Mouse (Mus musculus) CH12.LX (cell line): Measurements from ENCODE around the gene Hap1. TPM values are rescaled to one million over a fixed set of nuclear protein-coding genes. Genes with fewer than 3 reads are reported as not detected.
"Not testable (repeated sequence)": the region's sequence is repeated elsewhere in the genome, so short reads cannot be mapped to it uniquely, and the experiment has no call there.

Experiments used
- DNase-seq: peaks from one replicate; pipeline ENCODE4 v3.0.0-alpha.2; 2013; ENCODE audit errors: extremely low read depth
- H3K27ac ChIP-seq: 2 replicates; pipeline ENCODE4 v1.5.1; 2012; ENCODE audit warnings: low read depth, mild to moderate bottlenecking, control low read depth, moderate library complexity; ENCODE audit not compliant: insufficient read depth
- H3K27me3 ChIP-seq: replicated peaks from 2 replicates; pipeline ENCODE3; 2012; ENCODE audit warnings: inconsistent platforms
- H3K36me3 ChIP-seq, 2 experiments: replicated peaks in 1 of 2; 2 replicates each; pipeline versions ENCODE3 to v1.6.1; 2012; ENCODE audit warnings: inconsistent platforms in 1 of 2, low read length in 1 of 2, mild to moderate bottlenecking in 1 of 2, mixed read lengths in 1 of 2, moderate library complexity in 1 of 2; ENCODE audit not compliant: control insufficient read depth in 1 of 2, insufficient read depth in 1 of 2
- H3K4me1 ChIP-seq, 2 experiments: 2 replicates each; pipeline ENCODE4 v1.6.1; 2012; ENCODE audit warnings: inconsistent platforms in 1 of 2, moderate library complexity in 1 of 2; ENCODE audit not compliant: insufficient read depth in 2 of 2, control insufficient read depth in 1 of 2
- H3K4me2 ChIP-seq: 2 replicates; pipeline ENCODE4 v1.6.1; 2012; ENCODE audit warnings: low read depth, mild to moderate bottlenecking, control low read depth; ENCODE audit not compliant: poor library complexity, insufficient read depth, severe bottlenecking
- H3K4me3 ChIP-seq, 3 experiments: fragments of 150-350 bp in 1 of 3; sonication (generic) in 1 of 3; replicated peaks in 1 of 3; 2 replicates each; pipeline versions ENCODE3 to v1.5.1; 2011 to 2012; ENCODE audit warnings: low read depth in 2 of 3, low read length in 2 of 3, mild to moderate bottlenecking in 2 of 3, moderate library complexity in 2 of 3, control low read depth in 1 of 3, improper control_type of control experiment in 1 of 3, inconsistent platforms in 1 of 3, mixed read lengths in 1 of 3; ENCODE audit not compliant: poor library complexity in 1 of 3
- H3K79me2 ChIP-seq: replicated peaks from 2 replicates; pipeline ENCODE4 v1.6.1; 2012; ENCODE audit warnings: mild to moderate bottlenecking, moderate library complexity; ENCODE audit not compliant: control insufficient read depth, poor library complexity, insufficient read depth, severe bottlenecking; ENCODE audit errors: extremely low read depth
- H3K9ac ChIP-seq: 2 replicates; pipeline ENCODE4 v1.6.1; 2012; ENCODE audit warnings: low read depth, mild to moderate bottlenecking, control low read depth, moderate library complexity; ENCODE audit not compliant: insufficient read depth
- H3K9me3 ChIP-seq: replicated peaks from 2 replicates; pipeline ENCODE3; 2012; ENCODE audit warnings: low read length, inconsistent platforms, mixed read lengths
- CHD2 ChIP-seq: IDR thresholded peaks from 2 replicates; pipeline ENCODE4 v1.6.1; 2011; ENCODE audit warnings: low read length, improper control_type of control experiment
- ELF1 ChIP-seq: IDR thresholded peaks from 2 replicates; pipeline ENCODE4 v1.6.1; 2014; ENCODE audit warnings: low read depth, mild to moderate bottlenecking, inconsistent platforms, low read length, improper control_type of control experiment
- HCFC1 ChIP-seq: IDR thresholded peaks from 2 replicates; pipeline ENCODE4 v1.6.1; 2012; ENCODE audit warnings: low read depth, mild to moderate bottlenecking, inconsistent platforms, low read length, improper control_type of control experiment
- JUND ChIP-seq: conservative IDR thresholded peaks from 2 replicates; pipeline ENCODE4 v1.6.1; 2011; ENCODE audit warnings: low read depth, low read length, improper control_type of control experiment
- KAT2A ChIP-seq: IDR thresholded peaks from 2 replicates; pipeline ENCODE4 v1.6.1; 2012; ENCODE audit warnings: low read length, improper control_type of control experiment, inconsistent platforms; ENCODE audit not compliant: insufficient replicate concordance
- MAX ChIP-seq: IDR thresholded peaks from 2 replicates; pipeline ENCODE4 v1.6.1; 2011; ENCODE audit warnings: low read length, improper control_type of control experiment
- MAZ ChIP-seq: IDR thresholded peaks from 2 replicates; pipeline ENCODE4 v1.6.1; 2012; ENCODE audit warnings: low read depth, mild to moderate bottlenecking, inconsistent platforms, low read length, improper control_type of control experiment, moderate library complexity
- MXI1 ChIP-seq: IDR thresholded peaks from 2 replicates; pipeline ENCODE4 v1.6.1; 2011; ENCODE audit warnings: mild to moderate bottlenecking, low read depth, low read length, improper control_type of control experiment
- MYC ChIP-seq: IDR thresholded peaks from 2 replicates; pipeline ENCODE4 v1.6.1; 2011; ENCODE audit warnings: low read depth, mild to moderate bottlenecking, improper control_type of control experiment, low read length
- NELFE ChIP-seq: IDR thresholded peaks from 2 replicates; pipeline ENCODE4 v1.6.1; 2011; ENCODE audit warnings: low read depth, low read length, improper control_type of control experiment
- NRF1 ChIP-seq: IDR thresholded peaks from 2 replicates; pipeline ENCODE4 v1.6.1; 2014; ENCODE audit warnings: low read depth, mild to moderate bottlenecking, inconsistent platforms, low read length, improper control_type of control experiment, moderate library complexity
- POLR2A ChIP-seq: IDR thresholded peaks from 2 replicates; pipeline ENCODE4 v1.6.1; 2011; ENCODE audit warnings: low read depth, mild to moderate bottlenecking, improper control_type of control experiment, low read length
- POLR2AphosphoS2 ChIP-seq: IDR thresholded peaks from 2 replicates; pipeline ENCODE4 v1.6.1; 2011; ENCODE audit warnings: low read depth, low read length, improper control_type of control experiment
- SIN3A ChIP-seq: IDR thresholded peaks from 2 replicates; pipeline ENCODE4 v1.6.1; 2012; ENCODE audit warnings: low read length, improper control_type of control experiment, inconsistent platforms
- SMC3 ChIP-seq: IDR thresholded peaks from 2 replicates; pipeline ENCODE4 v1.6.1; 2011; ENCODE audit warnings: low read depth, low read length, improper control_type of control experiment
- TBP ChIP-seq: conservative IDR thresholded peaks from 2 replicates; pipeline ENCODE4 v1.6.1; 2011; ENCODE audit warnings: low read depth, low read length, improper control_type of control experiment
- TCF12 ChIP-seq: IDR thresholded peaks from 2 replicates; pipeline ENCODE4 v1.6.1; 2014; ENCODE audit warnings: low read depth, mild to moderate bottlenecking, inconsistent platforms, low read length, improper control_type of control experiment
- UBTF ChIP-seq: IDR thresholded peaks from 2 replicates; pipeline ENCODE4 v1.6.1; 2012; ENCODE audit warnings: low read depth, mild to moderate bottlenecking, inconsistent platforms, low read length, improper control_type of control experiment, moderate library complexity
- USF1 ChIP-seq: IDR thresholded peaks from 2 replicates; pipeline ENCODE4 v1.6.1; 2014; ENCODE audit warnings: low read depth, mild to moderate bottlenecking, inconsistent platforms, low read length, improper control_type of control experiment
- ZKSCAN1 ChIP-seq: IDR thresholded peaks from 2 replicates; pipeline ENCODE4 v1.6.1; 2012; ENCODE audit warnings: low read depth, inconsistent platforms, low read length, improper control_type of control experiment, borderline replicate concordance
- ZNF384 ChIP-seq: IDR thresholded peaks from 2 replicates; pipeline ENCODE4 v1.6.1; 2012; ENCODE audit warnings: low read depth, low read length, improper control_type of control experiment, inconsistent platforms
- dilution Hi-C: fragments of 300-500 bp; cut with MboI; formaldehyde crosslinking; loops from 2 replicates; pipeline ENCODE4 v1.14.3; 2020; ENCODE audit warnings: low sequenced_read_pairs; ENCODE audit not compliant: extremely low pct_unique_long_range_greater_than_20kb, extremely low pct_ligation_motif_present
- in situ Hi-C: fragments of 300-500 bp; cut with MboI; formaldehyde crosslinking; loops from 3 replicates; pipeline ENCODE4 v1.14.3; 2019; ENCODE audit warnings: low sequenced_read_pairs, low pct_ligation_motif_present, low pct_unique_long_range_greater_than_20kb, mixed read lengths
- polyA plus RNA-seq: library from polyadenylated mRNA; unstranded; fragments of >175 nt; gene quantifications from 2 replicates; pipeline ENCODE4 v1.2.1, GENCODE M21; 2012; ENCODE audit warnings: low read depth; ENCODE audit not compliant: insufficient read length
- total RNA-seq, 2 experiments: library from RNA; depleted of rRNA; stranded (reverse); fragments of 300-350 nt in 1 of 2; fragments of >200 nt in 1 of 2; gene quantifications; 2 replicates each; pipeline ENCODE4 v1.2.3; 2012 to 2014

The Hap1 gene
- total and polyA plus RNA-seq, 3 experiments, result 0.34 TPM; not detected in 2

- no peak overlapping the region for H3K27ac ChIP-seq
- dilution Hi-C loops, result no loop called here
- no peak overlapping the region for H3K9ac ChIP-seq
- H3K79me2 ChIP-seq, result no peaks in the 10 kb centered on the region
- in situ Hi-C loops, result no loop called here
- H3K4me1 ChIP-seq, result no peaks in the 10 kb centered on the region
- no peak overlapping the region for H3K4me3 ChIP-seq
- TF ChIP-seq NRF1 (no peak), KAT2A (no peak), MAZ (no peak), CHD2 (no peak), MAX (no peak), UBTF (no peak), JUND (no peak), SIN3A (no peak), ELF1 (no peak), SMC3 (no peak), POLR2A (no peak), NELFE (no peak), HCFC1 (no peak), MXI1 (no peak), ZNF384 (no peak)
- H3K27me3 ChIP-seq, result peaks cover 76% of the 10 kb centered on the region
- no peak for DNase-seq
- no peaks in the 10 kb centered on the region for H3K9me3 ChIP-seq
- H3K4me2 ChIP-seq, result no peak overlapping the region
- H3K36me3 ChIP-seq, result no peaks in the 10 kb centered on the region
Measured at GRCm38 (mm10) chr11:100311656-100312055, 44.3 kb downstream of the Hap1 start.

DNA sequence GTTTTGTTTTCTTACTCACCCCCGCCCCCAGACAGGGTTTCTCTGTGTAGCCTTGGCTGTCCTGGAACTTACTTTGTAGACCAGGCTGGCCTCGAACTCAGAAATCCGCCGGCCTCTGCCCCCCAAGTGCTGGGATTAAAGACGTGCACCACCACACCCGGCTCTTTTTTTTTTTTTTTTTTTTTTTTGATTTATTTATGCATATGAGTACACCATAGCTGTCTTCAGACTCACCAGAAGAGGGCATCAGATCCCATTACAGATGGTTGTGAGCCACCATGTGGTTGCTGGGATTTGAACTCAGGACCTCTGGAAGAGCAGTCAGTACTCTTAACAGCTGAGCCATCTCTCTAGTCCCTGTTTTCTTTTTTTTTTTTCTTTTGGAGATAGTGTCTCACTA lies 47.3 kb downstream of the Hap1 start:
- H3K4me2 ChIP-seq, H3K4me3 ChIP-seq, DNase-seq, in situ Hi-C loops, H3K27ac ChIP-seq, H3K79me2 ChIP-seq, H3K9me3 ChIP-seq, dilution Hi-C loops, H3K4me1 ChIP-seq, H3K9ac ChIP-seq, H3K36me3 ChIP-seq: not testable (repeated sequence)
- peaks cover 76% of the 10 kb centered on the region for H3K27me3 ChIP-seq
- TF ChIP-seq ZNF384, result peak; percentile 52

DNA sequence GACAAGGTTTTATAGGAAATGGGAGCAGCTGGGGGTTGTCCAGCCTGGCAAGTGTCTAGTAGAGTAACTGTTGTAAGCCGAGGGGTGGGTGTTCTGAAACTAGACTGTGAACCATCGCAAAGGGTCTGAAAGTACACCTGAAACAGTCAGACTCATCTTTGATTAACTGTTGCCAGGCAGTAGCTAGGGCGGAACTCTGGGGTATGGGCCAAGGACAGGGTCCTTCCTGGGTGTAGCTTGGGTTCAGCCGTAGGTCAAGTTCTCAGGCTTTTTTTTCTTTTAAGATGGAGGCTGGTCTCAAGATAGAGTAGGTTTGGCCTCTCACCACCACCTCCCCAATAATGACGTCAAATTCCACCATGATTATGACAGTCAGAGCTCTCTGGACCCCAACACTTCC lies 48.0 kb downstream of the Hap1 start:
- Histone ChIP-seq H3K4me2 (no peak overlapping the region), H3K79me2 (no peaks in the 10 kb centered on the region), H3K27me3 (peaks cover 75% of the 10 kb centered on the region), H3K9ac (no peak overlapping the region), H3K9me3 (peaks cover 3% of the 10 kb centered on the region), H3K27ac (no peak overlapping the region), H3K4me3 (no peak overlapping the region), H3K36me3 (no peaks in the 10 kb centered on the region), H3K4me1 (0 out of 4 replicates have a peak, but pooled peaks cover 0 to 5% of the 10 kb centered on the region in 2 experiments)
- no peak for DNase-seq
- dilution Hi-C loops, result no loop called here
- TF ChIP-seq ZKSCAN1 (no peak), TCF12 (no peak), POLR2AphosphoS2 (no peak), USF1 (no peak), TBP (no peak), NRF1 (no peak), POLR2A (no peak), HCFC1 (no peak), MYC (no peak)
- in situ Hi-C loops, result no loop called here
